Mouse (Mus musculus) embryo, embryonic 10 days (tissue): ENCODE measurements around the gene N4bp1.

Source experiments
- DNase-seq: peaks from one replicate; pipeline ENCODE4 v3.0.0-alpha.2; 2015; ENCODE audit warnings: low spot score

Gene N4bp1

DNA sequence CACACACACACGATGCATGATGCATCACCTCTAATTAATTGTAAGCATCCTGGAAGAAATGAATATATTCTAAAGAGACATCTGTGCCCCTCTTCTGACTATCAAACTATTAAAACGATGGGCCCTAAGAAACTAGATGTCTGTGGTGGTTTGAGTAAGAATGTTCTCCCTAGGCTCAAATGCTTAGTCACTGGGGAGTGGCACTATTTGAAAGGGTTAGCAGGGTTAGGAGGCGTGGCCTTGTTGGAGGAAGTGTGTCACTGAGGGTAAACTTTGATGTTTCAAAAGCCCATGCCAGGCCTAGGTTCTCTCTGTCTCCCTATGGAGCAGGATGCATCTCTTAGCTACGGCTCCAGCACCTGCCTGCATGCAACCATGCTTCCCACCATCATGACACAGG is 10.3 kb upstream of the N4bp1 start:
- no peak for DNase-seq

- DNase-seq: no peak
Measured at GRCm38 (mm10) chr8:86894194-86894761, 9.2 kb upstream of the N4bp1 start.

GRCm38 (mm10) chr8:86893554-86893953 is 8.5 kb upstream of the N4bp1 start:
- no peak for DNase-seq

DNA sequence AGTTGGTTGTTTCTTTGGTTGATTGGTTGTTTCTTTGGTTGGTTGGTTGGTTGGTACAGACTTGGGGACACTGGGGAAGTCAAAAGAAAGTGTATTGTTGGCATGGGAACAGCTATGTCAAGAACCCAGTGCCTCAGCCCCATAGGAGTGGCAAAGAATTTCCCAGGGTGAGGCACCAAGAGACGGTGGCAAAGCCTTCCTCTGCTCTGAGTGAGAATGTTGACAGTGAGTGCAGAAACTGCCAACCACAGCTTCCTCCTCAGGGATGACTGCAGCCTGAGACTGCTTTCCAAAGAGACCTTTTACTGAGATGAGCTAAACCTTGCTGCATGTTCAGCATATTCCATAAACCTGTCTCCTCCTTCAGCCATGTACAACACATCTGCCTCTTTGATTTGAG is 6.5 kb upstream of the N4bp1 start:
- DNase-seq: no peak

DNA sequence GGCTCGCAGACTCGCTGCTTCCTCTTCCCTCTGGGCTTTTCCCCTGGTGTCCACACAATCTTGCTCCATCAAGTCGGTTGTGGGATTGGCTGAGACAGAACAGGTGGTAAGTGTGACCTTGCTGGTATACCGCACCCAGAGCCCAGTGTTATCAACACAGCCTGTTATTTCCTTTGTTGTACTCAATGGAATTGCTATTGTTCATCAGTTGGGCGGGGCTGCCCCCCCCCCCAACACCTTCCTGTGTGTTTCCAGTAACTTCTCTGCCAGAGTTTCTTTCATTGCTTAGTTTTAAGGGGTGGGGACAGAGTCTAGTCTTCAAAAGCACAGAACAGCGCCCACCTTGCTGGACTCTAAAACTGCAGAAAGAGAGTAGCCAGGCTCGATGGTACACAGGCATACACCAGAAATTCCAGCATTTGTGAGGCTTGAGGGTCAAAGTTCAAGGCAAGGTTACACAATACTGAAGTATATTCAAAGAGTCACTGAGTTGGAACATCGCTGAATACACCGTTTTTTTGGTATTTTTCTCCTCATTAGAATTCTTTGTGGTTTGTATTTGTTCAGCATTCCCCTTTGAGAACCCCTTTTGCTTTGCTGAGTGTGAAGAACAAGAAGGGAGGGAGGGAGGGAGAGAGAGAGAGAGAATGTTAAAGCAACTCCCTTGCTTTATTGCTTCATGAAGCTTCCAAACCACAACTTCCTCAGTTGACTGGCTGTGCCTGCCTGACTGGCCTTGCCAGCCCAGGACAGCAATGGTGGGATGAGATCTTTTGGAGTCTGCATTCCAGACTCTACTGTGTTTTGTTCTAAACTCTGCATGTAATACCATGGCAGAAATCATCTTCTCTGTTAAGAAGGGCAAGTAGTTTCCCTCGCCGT is 3.2 kb upstream of the N4bp1 start:
- no peak for DNase-seq

DNA sequence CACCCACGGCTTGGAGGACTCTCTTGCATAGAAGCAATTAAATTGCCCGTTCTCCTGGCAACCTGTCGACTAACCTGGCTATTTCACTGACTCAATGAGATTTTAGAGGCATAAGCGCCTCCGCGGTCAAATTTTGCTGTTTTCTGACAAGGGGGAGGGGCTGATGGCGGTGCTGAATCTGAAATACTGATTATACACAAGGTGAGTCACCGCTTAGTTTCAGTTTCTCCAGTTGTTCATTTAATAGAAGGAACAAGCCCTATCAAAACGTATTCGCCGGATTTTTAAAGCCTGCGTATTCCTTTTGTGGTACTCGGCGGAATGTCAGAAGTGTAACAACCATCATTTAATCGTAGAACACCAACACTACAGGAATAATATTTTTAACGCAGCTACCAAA is 991 bp downstream of the N4bp1 start:
- no peak for DNase-seq

GRCm38 (mm10) chr8:86882568-86883478 is 2.2 kb downstream of the N4bp1 start:
- no peak for DNase-seq

GRCm38 (mm10) chr8:86881951-86882350 is 3.1 kb downstream of the N4bp1 start:
- no peak for DNase-seq

GRCm38 (mm10) chr8:86881068-86881609 is 3.9 kb downstream of the N4bp1 start:
- DNase-seq: no peak

DNA sequence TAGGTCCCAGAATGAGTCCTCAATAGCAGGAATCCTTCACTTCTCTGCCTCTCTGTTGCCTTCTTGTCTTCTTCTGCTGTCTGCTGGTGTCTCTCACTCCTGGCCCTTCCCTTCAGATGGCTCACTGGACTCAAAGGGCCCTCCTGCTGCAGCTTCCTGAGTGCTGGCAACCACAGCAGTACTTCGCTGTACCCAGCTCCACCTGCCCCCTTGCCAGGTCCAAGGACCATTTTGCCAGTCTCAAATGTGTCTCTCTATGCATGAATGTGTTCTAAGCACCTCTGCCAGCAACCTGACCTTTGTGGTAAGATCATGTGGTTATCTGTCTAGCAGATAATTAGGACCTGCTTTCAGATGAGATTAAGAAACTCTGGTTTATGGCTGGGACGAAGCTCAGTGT is 8.2 kb downstream of the N4bp1 start:
- DNase-seq: no peak

DNA sequence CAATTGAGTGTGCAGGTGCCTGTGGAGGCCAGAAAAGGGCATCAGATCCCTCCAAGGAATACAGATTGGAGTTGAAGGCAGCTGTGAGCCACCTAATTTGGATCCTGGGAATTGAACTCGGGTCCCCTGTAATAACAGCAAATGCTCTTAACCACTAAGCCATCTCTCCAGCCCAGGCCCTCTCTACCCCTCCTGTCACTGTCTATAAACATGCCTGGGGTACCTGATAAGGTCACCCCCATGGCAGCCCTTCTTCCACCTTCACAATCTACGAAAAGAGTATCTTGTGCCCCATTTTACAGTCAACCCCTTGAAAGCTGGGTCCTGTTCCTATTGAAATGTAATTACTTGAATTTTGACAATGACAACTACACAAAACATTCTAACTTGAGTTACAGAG is 11.0 kb downstream of the N4bp1 start:
- DNase-seq: no peak

DNA sequence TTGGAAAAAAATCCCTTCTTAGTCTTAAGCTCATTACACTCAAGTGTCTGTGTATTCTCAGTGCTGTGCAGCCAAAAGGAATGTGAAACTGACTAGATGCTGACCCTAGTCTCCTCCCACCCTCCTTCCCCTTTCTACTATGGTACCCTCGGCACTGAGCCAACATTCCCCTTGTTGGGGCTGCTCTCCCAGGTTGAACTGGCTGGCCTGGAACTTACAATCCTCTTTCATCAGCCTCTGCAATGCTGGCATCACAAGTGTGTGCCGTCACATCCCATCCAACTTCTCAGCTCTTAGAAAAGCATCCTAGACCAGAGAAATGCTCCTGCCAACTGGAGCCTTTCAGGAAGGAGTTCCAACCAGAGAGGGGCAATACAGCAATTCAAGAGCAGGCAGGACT is 11.9 kb downstream of the N4bp1 start:
- DNase-seq: no peak

GRCm38 (mm10) chr8:86872097-86872815 is 12.8 kb downstream of the N4bp1 start:
- DNase-seq: no peak

GRCm38 (mm10) chr8:86871421-86871820 is 13.6 kb downstream of the N4bp1 start:
- DNase-seq: no peak

DNA sequence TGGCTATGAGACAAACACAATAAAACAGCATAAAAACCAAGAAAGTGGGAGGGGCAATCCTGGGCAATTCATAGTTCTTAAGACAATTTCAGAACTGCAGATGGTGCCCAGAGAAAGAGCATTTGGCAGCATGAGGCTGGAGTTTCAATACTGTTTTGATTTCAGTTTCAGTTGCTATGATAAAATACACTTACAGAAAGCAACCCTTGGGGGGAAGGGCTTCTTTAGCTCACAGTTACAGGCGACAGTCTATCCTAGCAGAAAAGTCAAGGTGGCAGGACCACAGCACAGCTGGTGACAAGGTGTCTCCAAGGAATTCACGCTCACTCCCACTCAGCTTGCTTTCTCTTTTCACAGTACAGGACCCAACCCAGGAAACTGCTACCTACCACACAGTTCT is 14.3 kb downstream of the N4bp1 start:
- no peak for DNase-seq

DNA sequence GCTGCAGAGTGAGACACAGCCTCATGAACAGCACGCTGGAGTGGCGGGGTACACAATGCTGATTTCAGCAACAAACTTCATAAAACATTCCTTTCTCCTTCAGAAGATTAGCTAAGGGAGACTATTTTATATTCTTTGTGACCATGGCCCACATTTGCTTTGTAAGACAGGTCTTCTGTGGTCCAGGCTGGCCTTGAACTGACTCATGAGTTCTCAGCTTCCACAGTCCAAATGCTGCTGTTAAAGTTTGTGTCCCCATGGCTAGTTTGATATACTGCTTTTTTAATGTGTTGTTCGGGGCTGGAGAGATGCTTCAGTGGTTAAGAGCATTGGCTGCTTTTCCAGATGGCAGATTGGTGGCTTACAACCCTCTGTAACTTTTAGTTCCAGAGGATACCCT is 17.0 kb downstream of the N4bp1 start:
- no peak for DNase-seq

DNA sequence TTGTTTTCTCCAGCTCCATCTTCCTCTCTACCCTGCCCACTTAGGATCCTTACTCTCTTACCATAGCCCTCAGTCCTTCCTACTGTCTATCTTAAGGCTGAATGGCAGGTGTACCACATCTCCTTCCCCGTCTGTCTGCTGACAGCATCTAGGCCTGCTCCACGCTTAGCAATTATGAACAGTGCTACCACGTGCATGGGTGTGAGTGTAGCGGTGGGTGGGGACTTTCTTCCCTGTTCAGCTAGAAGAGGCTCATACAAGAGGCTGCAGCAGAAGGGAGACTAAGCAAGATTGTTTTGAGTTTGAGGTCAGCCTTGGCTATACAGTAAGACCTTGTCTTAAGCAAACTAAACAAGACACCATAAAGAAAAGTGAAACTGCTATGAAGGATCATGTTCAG is 20.3 kb downstream of the N4bp1 start:
- no peak for DNase-seq

DNA sequence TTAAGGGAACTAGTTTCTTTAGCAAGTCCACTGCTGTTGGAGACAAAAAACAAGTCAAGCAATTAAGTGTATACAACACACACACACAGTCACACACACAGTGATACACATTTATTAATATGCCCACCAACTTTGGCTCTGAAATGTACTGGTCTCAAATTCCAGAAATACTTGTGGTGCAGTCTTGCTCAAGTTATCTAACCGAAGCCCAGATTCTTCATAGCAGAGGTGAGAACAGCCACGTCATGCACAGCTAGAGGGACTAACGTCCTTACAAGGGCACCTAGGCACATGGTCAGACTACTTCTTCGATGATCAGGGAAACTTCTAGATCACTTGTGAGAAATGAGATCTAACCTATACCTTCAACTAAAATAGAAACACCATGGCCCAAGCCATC is 22.2 kb downstream of the N4bp1 start:
- no peak for DNase-seq

DNA sequence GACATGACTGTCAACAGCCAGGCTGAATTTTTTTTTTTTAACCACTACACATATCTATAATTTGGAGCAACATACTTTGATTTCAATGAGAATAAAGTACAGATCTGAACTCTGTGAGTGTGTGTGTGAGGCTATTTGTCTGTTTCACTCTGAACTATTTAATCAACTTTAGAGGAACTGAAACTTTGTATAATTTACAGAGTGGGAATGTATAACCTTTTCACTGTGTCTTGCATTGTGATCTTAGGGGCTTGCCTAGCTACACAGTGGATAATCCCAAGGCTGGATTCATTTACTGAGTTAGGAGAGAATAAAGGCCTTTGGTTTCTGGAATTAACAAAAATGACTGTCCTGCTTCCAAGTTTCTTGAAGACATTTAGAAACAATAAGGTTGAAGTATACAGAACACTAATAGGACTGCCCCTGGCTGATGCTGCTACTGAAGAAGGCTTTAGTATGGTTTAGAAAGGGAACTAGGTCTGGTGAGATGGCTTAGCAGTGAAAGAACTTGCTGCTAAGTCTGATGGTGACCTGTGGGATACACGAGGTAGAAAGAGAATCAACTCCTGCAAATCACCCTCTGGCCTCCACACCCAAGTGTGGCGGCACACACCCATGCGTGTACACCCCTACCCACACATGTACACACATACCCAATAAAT is 22.8 kb downstream of the N4bp1 start:
- DNase-seq: no peak

- no peak for DNase-seq
Measured at GRCm38 (mm10) chr8:86861516-86861915, 23.5 kb downstream of the N4bp1 start.

DNA sequence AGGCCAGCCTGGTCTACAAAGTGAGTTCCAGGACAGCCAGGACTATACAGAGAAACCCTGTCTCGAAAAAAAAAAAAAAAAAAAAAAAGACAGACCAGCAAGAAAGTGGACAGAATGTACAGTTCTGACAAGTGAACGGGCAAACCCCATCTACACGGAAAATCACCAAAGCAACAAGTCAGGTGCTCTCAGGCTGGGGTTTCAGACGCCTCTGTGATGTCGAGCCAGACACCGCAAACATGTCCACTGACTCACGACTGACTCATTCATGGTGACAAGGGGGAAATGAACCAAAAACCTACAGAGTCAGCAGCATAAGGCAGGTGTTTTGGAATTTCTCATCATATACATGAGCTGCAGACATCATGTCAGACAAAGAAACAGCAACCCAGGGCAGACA is 28.8 kb downstream of the N4bp1 start:
- DNase-seq: no peak
